16 mouse cellular contexts compared by ENCODE assay signal in genomic region chr1:190599622-190600021, GRCm38 (mm10).
"Had no signal": no experiment of that assay in that cellular context is flagged by ENCODE, and none has a peak within 500 bp of the region (broad histone marks: within the 10 kb centered on the region; RNA-seq: fewer than 3 reads in every experiment).

No protein-coding gene starts in this region.

- DNase-seq: kidney, adult 2 months; kidney, postnatal 25 days; left cerebral cortex, postnatal 4 days; liver, embryonic 13.5 days; lung, adult 2 months; lung, postnatal 14 days; lung, postnatal 4 days; midbrain, embryonic 14.5 days; right cerebral cortex, postnatal 25 days; spleen, adult 18-20 months; thymus, postnatal 25 days had no signal

- H3K27ac ChIP-seq: limb, embryonic 12.5 days; limb, embryonic 15.5 days; liver, embryonic 13.5 days; stomach, embryonic 15.5 days had no signal

- H3K36me3 ChIP-seq: limb, embryonic 12.5 days; limb, embryonic 15.5 days; liver, embryonic 13.5 days; stomach, embryonic 15.5 days had no signal

- ATAC-seq: intestine, embryonic 16.5 days had no signal

- H3K9ac ChIP-seq: limb, embryonic 12.5 days; limb, embryonic 15.5 days; liver, embryonic 13.5 days; stomach, embryonic 15.5 days had no signal

- H3K4me1 ChIP-seq: limb, embryonic 12.5 days; limb, embryonic 15.5 days; liver, embryonic 13.5 days; stomach, embryonic 15.5 days had no signal

- H3K27me3 ChIP-seq: limb, embryonic 15.5 days; liver, embryonic 13.5 days; stomach, embryonic 15.5 days had no signal

- H3K9me3 ChIP-seq: limb, embryonic 12.5 days; limb, embryonic 15.5 days; liver, embryonic 13.5 days; stomach, embryonic 15.5 days had no signal

- H3K4me3 ChIP-seq: limb, embryonic 12.5 days; limb, embryonic 15.5 days; liver, embryonic 13.5 days; stomach, embryonic 15.5 days had no signal

- H3K4me2 ChIP-seq: limb, embryonic 12.5 days; limb, embryonic 15.5 days; liver, embryonic 13.5 days; midbrain, embryonic 11.5 days; stomach, embryonic 15.5 days had no signal
